Mouse (Mus musculus) lung, embryonic 14.5 days (tissue): ENCODE data around the gene Grm4. TPM values are rescaled to one million over a fixed set of nuclear protein-coding genes. Genes with fewer than 3 reads are reported as not detected.

Experiments used
- ATAC-seq: fragments of 200-750 bp; cut with Nextera tagmentation; 2 replicates; pipeline ENCODE4 v1.8.0; 2017; ENCODE audit warnings: mild to moderate bottlenecking, moderate TSS enrichment, moderate library complexity; ENCODE audit not compliant: insufficient read depth
- DNase-seq: peaks from one replicate; pipeline ENCODE4 v3.0.0-alpha.2; 2015
- H3K27ac ChIP-seq: fragments of 300-500 bp; sonication (generic); 2 replicates; pipeline ENCODE4 v1.5.1; 2014; ENCODE audit warnings: low read depth, mild to moderate bottlenecking, moderate library complexity
- H3K27me3 ChIP-seq: fragments of 300-500 bp; sonication (generic); 2 replicates; pipeline ENCODE4 v1.6.1; 2014; ENCODE audit warnings: low read length, control low read depth; ENCODE audit not compliant: insufficient read depth
- H3K36me3 ChIP-seq: fragments of 300-500 bp; sonication (generic); 2 replicates; pipeline ENCODE4 v1.6.1; 2014; ENCODE audit warnings: control low read depth; ENCODE audit not compliant: insufficient read depth
- H3K4me1 ChIP-seq: fragments of 300-500 bp; sonication (generic); 2 replicates; pipeline ENCODE4 v1.6.1; 2014; ENCODE audit warnings: antibody characterized with exemption, control low read depth; ENCODE audit not compliant: insufficient read depth
- H3K4me2 ChIP-seq: fragments of 300-500 bp; sonication (generic); 2 replicates; pipeline ENCODE4 v1.6.1; 2014; ENCODE audit warnings: mild to moderate bottlenecking
- H3K4me3 ChIP-seq: fragments of 300-500 bp; sonication (generic); 2 replicates; pipeline ENCODE4 v1.5.1; 2014; ENCODE audit warnings: low read depth, low read length
- H3K9ac ChIP-seq: fragments of 300-500 bp; sonication (generic); 2 replicates; pipeline ENCODE4 v1.6.1; 2014
- H3K9me3 ChIP-seq: fragments of 300-500 bp; sonication (generic); 2 replicates; pipeline ENCODE4 v1.6.1; 2016; ENCODE audit warnings: low read depth, low read length, control low read depth
- CTCF ChIP-seq: IDR thresholded peaks from 2 replicates; pipeline ENCODE4 v1.5.1; 2016; ENCODE audit warnings: antibody characterized with exemption, low read depth
- WGBS: fragments of 180-500 bp; shearing (Covaris S2); extraction: QIAGEN DNeasy Blood & Tissue Kit; methylation state at CpG from one replicate; pipeline ENCODE4 v1.1.7; 2014; 5-methylcytosine and 5-hydroxymethylcytosine counted together
- polyA plus RNA-seq: library from polyadenylated mRNA; unstranded; fragments of >200 nt; fragmentation: Nextera tagmentation; extraction: Ambion mirVana; gene quantifications from 2 replicates; pipeline ENCODE4 v1.2.1, GENCODE M21; 2014

Gene Grm4
- polyA plus RNA-seq, 1 experiment from 2014 or later: 0.05 TPM

DNA sequence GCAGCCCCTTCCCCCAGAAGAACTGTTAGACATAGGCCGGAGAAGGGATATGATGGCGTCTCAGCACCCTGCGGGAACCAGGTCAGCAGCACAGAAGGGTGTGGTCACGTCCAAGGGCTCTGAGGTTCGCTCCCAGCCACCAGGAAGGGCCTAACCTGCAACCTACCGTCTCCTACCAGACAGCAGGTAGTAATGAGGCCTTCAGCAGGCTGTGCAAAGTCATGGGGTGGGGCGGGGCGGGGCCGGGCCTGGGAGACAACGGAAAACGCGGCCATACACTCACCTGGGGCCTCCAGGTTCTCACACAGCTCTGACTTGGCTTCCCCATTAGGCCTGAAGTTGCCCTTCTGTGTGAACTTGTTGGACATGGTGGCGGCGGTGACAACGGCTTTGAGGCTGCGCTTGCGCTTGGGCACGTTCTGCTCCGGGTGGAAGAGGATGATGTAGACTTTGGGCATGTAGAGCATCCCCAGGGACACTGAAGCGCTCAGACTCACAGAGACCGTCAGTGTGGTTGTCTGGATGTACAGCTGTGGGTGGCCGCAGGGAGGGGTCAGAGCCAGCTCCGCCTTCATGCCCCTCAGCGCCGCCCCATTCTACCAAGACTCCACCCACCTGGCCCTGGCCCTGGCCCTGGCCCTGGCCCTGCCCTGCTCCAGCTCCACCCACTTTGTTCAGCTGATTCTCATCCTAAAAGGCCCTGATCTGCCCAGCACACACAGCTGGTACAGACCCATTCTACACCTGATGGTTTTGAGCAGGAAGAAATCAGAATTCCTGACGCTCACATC lies 90.0 kb downstream of the Grm4 start:
- WGBS: 78% methylated on average over 26 of the region's 26 CpGs
- Histone ChIP-seq H3K36me3 (no peaks in the 10 kb centered on the region), H3K4me1 (no peaks in the 10 kb centered on the region), H3K27me3 (no peaks in the 10 kb centered on the region), H3K4me2 (no peak overlapping the region), H3K4me3 (no peak overlapping the region), H3K9me3 (peaks cover 10% of the 10 kb centered on the region; the same call in 1 of the 2 replicates), H3K9ac (no peak overlapping the region), H3K27ac (no peak overlapping the region)
- DNase-seq: no peak
- no peak for TF ChIP-seq CTCF
- no peak for ATAC-seq

DNA sequence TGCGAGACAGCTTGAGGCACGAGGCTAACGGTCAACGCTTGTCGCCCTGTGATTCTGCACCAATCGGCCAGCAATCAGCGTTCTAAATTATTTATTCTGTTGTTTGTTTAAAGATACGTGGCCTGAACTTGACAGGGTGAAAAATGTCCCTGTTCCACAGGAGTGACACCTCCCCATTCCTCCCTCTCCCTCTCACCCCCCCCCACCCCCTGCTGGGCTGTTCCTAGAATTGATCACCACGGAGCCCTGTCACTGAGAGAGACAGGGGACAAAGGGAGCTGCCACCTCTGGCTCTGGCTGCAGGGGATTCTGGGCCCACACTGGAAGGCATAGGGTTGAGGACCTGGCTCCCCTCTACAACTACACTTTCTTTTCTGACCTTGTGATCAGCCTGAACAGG lies 91.4 kb downstream of the Grm4 start:
- no peak overlapping the region for H3K4me3 ChIP-seq
- H3K4me2 ChIP-seq: no peak overlapping the region
- no peaks in the 10 kb centered on the region for H3K36me3 ChIP-seq
- H3K27ac ChIP-seq: no peak overlapping the region
- no peak for ATAC-seq
- H3K9me3 ChIP-seq: peaks cover 10% of the 10 kb centered on the region; the same call in 1 of the 2 replicates
- no peak for DNase-seq
- no peak for TF ChIP-seq CTCF
- 14% methylated on average over 9 of the region's 9 CpGs for WGBS
- H3K27me3 ChIP-seq: no peaks in the 10 kb centered on the region
- no peaks in the 10 kb centered on the region for H3K4me1 ChIP-seq
- H3K9ac ChIP-seq: no peak overlapping the region

DNA sequence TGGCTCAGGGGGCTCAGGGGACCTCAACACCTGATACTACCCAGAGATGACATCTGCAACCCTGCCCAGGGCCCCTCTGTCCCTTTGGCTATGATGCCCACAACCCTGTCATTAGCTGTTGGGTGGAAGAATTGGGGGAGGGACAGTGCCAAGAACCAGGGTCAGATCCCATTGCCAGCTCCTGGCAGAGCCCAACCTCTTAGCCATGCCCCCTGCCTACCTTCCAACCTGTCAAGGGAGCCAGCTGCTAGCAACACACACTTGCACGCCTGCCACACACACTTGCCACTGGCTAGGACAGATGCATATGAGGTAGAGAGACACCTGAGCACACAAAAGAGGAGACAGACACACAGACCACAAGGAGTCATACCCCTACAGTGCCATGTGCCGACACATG lies 96.2 kb downstream of the Grm4 start:
- Histone ChIP-seq H3K36me3 (no peaks in the 10 kb centered on the region), H3K4me3 (no peak overlapping the region), H3K4me2 (no peak overlapping the region), H3K9ac (no peak overlapping the region), H3K9me3 (peaks cover 10% of the 10 kb centered on the region; the same call in 1 of the 2 replicates), H3K27me3 (no peaks in the 10 kb centered on the region), H3K27ac (no peak overlapping the region), H3K4me1 (0 out of 2 replicates have a peak, but pooled peaks cover 6% of the 10 kb centered on the region)
- ATAC-seq (no peak), DNase-seq (no peak)
- 90% methylated on average over 2 of the region's 2 CpGs for WGBS
- no peak for TF ChIP-seq CTCF

DNA sequence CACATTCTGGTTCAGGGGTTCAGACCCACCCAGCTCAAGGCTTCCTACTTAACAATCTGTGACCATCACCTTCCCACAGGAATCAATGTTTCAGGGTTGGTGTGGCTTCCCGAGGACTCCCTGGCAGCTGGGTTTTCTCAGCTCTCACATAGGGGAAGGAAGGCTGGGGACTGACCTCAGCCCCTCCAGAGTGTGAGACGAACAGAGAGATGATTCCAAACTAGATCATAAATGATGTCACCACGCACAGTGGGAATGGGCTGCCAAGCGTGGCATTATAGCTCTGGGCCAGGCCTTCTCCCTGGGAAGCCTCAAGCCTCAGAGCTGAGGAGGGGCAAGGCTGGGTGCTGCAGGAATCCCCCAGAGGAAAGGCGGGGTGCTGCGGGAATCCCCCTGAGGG lies 96.8 kb downstream of the Grm4 start:
- no peak for TF ChIP-seq CTCF
- no peaks in the 10 kb centered on the region for H3K27me3 ChIP-seq
- H3K27ac ChIP-seq: no peak overlapping the region
- H3K9ac ChIP-seq: no peak overlapping the region
- H3K36me3 ChIP-seq: no peaks in the 10 kb centered on the region
- H3K4me3 ChIP-seq: no peak overlapping the region
- peaks cover 10% of the 10 kb centered on the region; the same call in 1 of the 2 replicates for H3K9me3 ChIP-seq
- 0 out of 2 replicates have a peak, but pooled peaks cover 6% of the 10 kb centered on the region for H3K4me1 ChIP-seq
- DNase-seq (peak; percentile 90), ATAC-seq (peak; percentile 62)
- H3K4me2 ChIP-seq: no peak overlapping the region
- 44% methylated on average over 6 of the region's 6 CpGs for WGBS

DNA sequence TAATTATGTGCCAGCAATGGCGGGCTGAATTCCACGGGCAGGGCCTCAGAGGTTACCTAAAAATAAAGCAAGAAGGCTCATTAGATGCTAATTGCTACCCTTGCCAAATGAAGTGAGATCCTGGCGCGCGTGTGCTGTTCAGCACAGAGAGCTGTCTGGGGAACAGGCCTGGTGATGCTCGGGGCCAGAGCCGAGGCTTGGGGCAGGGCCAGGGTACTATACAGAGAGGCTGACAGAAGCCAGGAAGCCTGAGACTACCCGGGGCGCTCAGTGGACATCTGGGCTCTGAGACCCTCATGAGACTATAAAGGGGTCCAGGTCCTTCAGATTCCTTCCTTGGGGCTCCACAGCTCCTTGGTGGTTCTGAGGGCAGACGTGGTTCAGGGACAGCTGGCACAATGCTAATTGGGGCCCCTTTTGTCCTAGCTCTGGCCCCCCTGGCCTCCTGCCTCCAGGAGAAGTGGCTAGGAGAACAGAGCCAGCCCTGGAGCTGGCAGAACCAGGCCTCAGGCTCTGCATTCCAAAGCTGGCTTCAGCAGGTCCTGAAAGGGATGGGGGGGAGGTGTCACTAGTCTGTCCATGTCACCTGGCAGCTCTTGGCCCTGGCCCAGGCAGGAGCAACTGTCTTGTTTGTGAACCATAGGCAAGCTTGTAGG lies 98.3 kb downstream of the Grm4 start:
- Histone ChIP-seq H3K4me3 (no peak overlapping the region), H3K27me3 (no peaks in the 10 kb centered on the region), H3K9me3 (no peaks in the 10 kb centered on the region), H3K4me1 (0 out of 2 replicates have a peak, but pooled peaks cover 6% of the 10 kb centered on the region), H3K4me2 (no peak overlapping the region; the same call in 1 of the 2 replicates), H3K27ac (peak overlapping the region; percentile 90), H3K36me3 (no peaks in the 10 kb centered on the region), H3K9ac (no peak overlapping the region)
- peak; percentile 90 for ATAC-seq
- TF ChIP-seq CTCF: no peak
- DNase-seq: peak; percentile 87
- WGBS: 20% methylated on average over 10 of the region's 10 CpGs

DNA sequence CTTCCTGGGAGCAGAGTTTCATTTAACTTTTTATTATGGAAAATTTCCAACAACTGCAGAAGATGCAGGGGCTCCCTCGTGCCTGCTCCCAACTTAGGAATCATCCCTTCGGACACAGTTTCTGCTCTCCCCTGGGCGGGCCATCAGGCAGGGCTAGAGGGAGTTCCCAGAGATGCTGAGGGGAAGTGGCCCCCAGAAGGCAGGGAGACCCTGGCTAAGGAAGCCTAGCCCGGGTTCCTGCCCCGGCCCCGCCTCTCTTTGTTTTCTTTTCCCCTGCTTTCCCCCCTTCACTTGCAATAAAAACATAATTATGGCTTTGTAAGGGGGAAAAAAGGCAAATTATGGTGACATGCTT lies 98.9 kb downstream of the Grm4 start:
- H3K4me3 ChIP-seq: no peak overlapping the region
- peak; percentile 74 for ATAC-seq
- peak overlapping the region; percentile 90 for H3K27ac ChIP-seq
- H3K36me3 ChIP-seq: no peaks in the 10 kb centered on the region
- H3K4me1 ChIP-seq: 0 out of 2 replicates have a peak, but pooled peaks cover 6% of the 10 kb centered on the region
- TF ChIP-seq CTCF: no peak
- 22% methylated on average over 6 of the region's 6 CpGs for WGBS
- H3K9ac ChIP-seq: no peak overlapping the region
- peak; percentile 71 for DNase-seq
- no peaks in the 10 kb centered on the region for H3K9me3 ChIP-seq
- no peaks in the 10 kb centered on the region for H3K27me3 ChIP-seq
- H3K4me2 ChIP-seq: no peak overlapping the region; the same call in 1 of the 2 replicates

DNA sequence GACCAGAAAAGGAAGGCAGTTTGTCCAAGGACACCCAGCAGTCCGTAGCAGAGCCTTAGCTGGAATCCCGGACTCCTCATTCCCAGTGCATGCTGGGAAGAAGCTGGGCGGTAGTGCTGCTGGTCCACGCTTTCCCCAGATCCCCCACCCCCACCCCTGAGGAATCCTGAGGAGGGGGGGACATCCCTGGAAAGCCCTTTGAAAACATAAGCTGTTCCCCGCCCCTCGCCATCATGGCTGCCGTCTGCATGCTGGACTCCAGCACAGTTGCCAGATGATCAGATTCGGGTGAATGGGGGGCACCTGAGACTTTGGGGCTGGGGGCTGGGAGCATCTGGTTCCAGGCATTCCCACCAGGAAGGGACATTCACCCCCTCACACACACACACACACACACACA lies 99.4 kb downstream of the Grm4 start:
- Histone ChIP-seq H3K4me1 (0 out of 2 replicates have a peak, but pooled peaks cover 6% of the 10 kb centered on the region), H3K4me2 (no peak overlapping the region), H3K27ac (peak overlapping the region; percentile 90), H3K9me3 (no peaks in the 10 kb centered on the region), H3K27me3 (no peaks in the 10 kb centered on the region), H3K4me3 (no peak overlapping the region), H3K36me3 (no peaks in the 10 kb centered on the region), H3K9ac (0 out of 2 replicates have a peak overlapping the region, but pooled peaks have one; percentile 1)
- WGBS: 35% methylated on average over 8 of the region's 8 CpGs
- no peak for ATAC-seq
- DNase-seq: peak; percentile 45
- no peak for TF ChIP-seq CTCF
